Mouse (Mus musculus) inflammation-experienced regulatory T-cells, adult 6 months (primary cell): Measurements from ENCODE around the gene Prpf3. TPM values are rescaled to one million over a fixed set of nuclear protein-coding genes. Genes with fewer than 3 reads are reported as not detected.
A peak's percentile ranks its signal among the peaks of the same experiment; 100 is the strongest.
"Not testable (repeated sequence)": the region's sequence is repeated elsewhere in the genome, so short reads cannot be mapped to it uniquely, and the experiment has no call there.

ENCODE experiments used
- ATAC-seq: one replicate; pipeline ENCODE4 v1.8.0; 2017
- polyA plus RNA-seq, 3 experiments: library from polyadenylated mRNA; unstranded; fragments of 100-300 nt; shearing (Covaris generic); gene quantifications; one replicate each; pipeline ENCODE4 v1.2.1; 2017

Gene Prpf3
- polyA plus RNA-seq, 3 experiments from 2014 or later, result 46.9 to 48.5 (median 48.3) TPM

- peak; percentile 87 for ATAC-seq
Measured at GRCm38 (mm10) chr3:95881979-95882815, 26.5 kb upstream of the Prpf3 start, which contains the start of gene Ciart. Gene Ciart, minus strand, starts transcription at chr3:95882251.

DNA sequence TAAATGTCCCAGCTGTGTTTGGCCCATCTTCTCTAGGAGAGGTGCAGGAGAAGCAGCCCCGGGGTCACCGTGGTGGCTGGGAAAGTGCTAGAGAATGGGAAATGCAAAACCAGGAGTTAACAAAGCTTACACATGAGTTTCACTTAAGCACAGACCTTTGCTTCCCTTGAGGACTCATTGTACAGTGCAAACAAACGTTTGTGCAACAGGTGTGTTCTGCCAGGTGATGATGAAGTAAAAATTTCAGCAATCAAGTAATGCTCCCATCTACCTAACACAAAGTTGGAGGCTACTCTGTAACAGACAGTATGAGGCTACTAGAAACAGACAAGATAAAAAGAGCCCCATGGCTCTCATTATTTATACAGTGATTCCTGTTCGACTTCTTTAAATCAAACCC, 23.4 kb upstream of the Prpf3 start:
- no peak for ATAC-seq

- no peak for ATAC-seq
Measured at GRCm38 (mm10) chr3:95872048-95872447, 16.4 kb upstream of the Prpf3 start.

DNA sequence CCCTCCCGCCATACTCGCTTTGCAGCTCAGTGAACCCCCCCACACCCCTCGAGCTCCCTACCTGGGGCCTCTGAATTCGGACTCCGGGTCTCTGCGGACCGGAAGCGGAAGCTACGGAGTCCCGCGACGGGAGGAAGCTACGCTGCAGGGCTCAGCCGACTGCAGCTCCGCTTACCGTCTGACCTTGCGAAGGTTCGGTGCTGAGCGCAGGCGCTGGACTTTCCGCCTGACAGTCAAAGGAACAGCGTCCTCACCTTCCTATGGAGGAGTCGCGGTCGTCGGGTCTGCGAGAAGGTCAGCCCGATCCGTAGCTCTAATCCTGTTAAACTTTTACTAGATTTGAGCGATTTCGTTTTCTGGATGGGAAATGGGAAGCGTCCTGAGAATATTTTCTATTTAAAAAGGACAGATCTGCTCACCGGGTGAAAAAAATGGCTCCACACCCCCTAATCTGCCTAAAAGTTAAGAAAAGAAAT, 15.7 kb upstream of the Prpf3 start, which contains the start of gene Mrps21:
Mrps21 (minus strand) TSS at position 128 of the 476 bp plus-strand sequence.
- ATAC-seq, result peak; percentile 89

DNA sequence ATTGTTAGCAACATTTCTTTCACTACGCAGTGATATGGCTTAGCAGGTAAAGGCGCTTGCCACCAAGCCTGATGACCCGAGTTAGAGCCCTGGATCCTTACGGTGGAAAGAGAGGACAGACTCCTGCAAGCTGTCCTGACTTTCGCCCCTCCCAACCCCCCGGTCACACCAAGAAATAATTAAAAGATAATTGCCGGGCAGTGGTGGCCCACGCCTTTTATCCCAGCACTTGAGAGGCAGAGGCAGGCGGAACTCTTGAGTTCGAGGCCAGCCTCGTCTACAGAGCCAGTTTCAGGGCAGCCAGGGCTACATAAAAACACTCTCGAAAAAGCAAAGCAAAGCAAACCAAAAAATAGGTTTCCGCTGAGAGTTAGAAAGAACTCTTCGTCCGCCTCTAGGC, 15.3 kb upstream of the Prpf3 start:
- ATAC-seq, result no peak

GRCm38 (mm10) chr3:95867408-95867807, 11.7 kb upstream of the Prpf3 start:
- no peak for ATAC-seq

DNA sequence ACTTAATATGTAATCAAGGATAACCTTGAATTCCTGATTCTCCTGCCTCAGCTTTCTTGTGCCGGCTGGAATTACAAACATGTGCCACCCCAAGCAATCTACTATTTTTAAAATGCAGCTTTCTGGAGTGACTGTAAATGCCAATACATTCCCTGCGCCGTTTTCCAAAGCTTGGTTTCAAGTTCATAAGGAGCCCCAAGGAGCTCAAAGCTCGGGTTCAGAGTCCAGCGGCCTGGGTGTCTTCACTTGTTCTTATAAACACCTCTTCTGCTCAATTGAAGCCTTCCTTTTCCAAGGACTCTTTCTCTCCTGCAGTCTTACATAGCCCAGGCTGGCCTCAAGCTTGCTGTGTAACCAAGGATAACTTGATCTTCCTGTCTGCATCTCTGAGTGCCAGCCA, 10.4 kb upstream of the Prpf3 start:
- no peak for ATAC-seq

GRCm38 (mm10) chr3:95865571-95865970, 9.9 kb upstream of the Prpf3 start:
- ATAC-seq, result no peak

- ATAC-seq, result no peak
Measured at GRCm38 (mm10) chr3:95865050-95865449, 9.4 kb upstream of the Prpf3 start.

DNA sequence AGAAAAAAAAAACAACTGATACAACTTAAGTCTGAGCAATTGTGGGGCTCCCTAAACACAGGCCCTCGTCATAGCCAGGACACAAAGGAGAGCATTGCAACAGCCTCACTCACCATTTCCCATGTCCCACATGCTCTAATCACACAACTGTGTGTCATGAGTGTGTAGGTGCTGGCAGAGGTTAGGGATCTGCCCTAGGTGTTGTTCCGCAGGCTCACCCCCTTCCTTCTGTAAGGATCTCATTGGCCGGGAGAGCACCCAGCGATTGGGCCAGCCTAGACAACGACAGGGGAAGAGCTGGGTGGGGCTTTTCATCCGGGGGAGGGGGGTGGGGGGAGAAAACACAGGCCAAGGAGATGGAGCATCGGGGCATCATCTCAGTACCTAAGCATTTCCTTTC, 7.9 kb upstream of the Prpf3 start:
- ATAC-seq, result no peak

DNA sequence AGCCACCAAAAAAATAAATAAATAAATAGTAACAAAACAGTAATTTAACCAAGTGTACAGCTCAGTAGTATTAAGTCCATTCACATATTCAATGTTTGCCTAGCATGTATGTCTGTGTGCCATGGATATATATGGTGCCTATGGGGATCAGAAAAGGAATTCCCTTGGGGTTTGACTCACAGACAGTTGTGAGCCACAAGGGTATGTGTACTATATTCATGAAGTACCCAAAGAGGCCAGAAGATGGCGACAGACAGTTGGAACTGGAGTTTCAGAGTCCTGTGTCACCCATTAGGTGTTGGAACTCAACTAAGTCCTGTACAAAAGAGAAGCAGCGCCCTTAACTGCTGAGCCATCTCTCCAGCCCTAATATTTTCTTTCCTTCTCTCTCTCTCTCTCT, 6.1 kb upstream of the Prpf3 start:
- peak; percentile 92 for ATAC-seq

DNA sequence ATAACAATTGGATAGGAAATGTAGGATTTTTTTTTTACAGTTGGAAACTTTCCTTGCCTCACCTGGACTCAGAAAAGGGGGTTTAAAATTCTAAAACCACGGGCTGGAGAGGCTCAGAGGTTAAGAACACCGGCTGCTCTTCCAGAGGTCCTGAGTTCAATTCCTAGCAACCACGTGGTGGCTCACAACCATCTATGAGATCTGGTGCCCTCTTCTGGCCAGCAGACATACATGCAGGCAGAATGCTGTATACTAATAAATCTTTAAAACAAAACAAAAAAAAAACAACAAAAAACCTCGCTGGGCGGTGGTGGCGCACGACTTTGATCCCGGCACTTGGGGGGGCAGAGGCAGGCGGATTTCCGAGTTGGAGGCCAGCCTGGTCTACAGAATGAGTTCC, 5.5 kb upstream of the Prpf3 start:
- ATAC-seq, result no peak

DNA sequence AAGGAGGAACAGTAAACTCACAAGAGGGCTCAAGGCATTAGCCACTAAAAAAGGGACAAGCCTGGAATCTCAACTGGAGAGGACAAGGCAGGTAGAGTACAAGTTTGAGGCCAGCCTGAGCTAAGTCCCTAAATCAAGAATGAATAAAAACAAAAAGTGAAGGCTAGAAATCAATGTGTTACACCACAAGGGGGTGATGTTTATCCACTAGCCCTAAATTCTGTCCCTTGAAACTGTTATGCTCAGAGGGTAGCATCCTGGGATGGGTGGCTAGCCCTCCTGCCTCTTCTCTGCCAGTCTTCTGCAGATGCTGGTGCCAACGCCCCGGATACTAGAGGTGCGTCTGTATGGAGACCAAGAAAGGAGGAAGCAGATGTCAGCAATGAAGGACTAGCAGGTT, 4.6 kb upstream of the Prpf3 start:
- no peak for ATAC-seq

DNA sequence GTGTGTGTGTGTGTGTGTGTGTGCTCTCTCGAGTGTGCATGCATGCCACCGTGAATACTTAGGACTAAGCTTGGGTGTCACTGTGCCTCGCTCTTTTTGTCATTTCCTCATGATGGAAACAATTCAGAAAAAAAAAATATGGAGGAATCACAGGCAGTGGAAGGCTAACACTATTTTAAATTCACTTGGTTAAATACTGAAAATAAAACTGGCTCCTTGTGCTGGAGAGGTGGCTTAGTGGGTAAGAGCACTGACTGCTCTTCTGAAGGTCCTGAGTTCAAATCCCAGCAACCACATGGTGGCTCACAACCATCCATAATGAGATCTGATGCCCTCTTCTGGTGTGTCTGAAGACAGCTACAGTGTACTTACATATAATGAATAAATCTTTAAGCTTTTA, 2.6 kb upstream of the Prpf3 start:
- ATAC-seq, result not testable (repeated sequence)

DNA sequence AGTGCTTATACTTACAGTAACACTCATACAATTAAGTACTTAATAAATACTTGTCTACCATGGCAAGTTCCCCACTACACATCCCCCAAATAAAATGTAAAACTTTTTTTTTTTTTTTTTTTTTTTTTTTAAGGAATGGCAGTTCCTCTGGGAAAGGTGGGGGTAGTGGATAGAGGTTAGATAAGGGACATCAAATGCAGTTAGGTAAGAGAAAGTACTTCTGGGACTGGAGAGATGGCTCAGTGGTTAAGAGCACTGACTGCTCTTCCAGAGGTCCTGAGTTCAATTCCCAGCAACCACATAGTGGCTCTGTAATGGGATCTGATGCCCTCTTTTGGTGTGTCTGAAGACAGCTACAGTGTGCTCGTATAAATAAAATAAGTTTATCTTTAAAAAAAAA, 1.4 kb upstream of the Prpf3 start:
- not testable (repeated sequence) for ATAC-seq

- peak; percentile 16 for ATAC-seq
Measured at GRCm38 (mm10) chr3:95856115-95856514, 430 bp upstream of the Prpf3 start.

GRCm38 (mm10) chr3:95851317-95851716, 4.4 kb downstream of the Prpf3 start:
- ATAC-seq, result no peak

DNA sequence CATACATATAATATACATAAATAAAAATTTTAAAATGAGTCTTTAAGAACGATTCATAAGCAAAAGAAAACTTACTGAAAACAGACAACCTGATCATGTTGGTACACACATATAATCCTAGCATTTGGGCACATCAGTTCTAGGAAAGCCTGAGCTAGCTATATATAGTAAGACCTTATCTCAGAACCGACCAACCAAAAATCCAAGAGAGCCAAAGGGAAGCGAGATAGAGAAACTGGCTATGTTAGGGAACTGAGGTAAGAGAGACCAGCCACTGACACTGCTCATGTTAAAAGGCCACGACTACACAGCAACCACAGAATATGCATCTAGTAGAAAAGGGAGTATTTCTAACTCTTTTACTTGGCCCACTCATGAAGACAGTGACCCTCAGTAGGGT, 5.1 kb downstream of the Prpf3 start:
- no peak for ATAC-seq

GRCm38 (mm10) chr3:95842503-95843214, 13.0 kb downstream of the Prpf3 start:
- ATAC-seq, result no peak

GRCm38 (mm10) chr3:95839250-95839649, 16.4 kb downstream of the Prpf3 start:
- no peak for ATAC-seq

- no peak for ATAC-seq
Measured at GRCm38 (mm10) chr3:95829053-95829452, 26.6 kb downstream of the Prpf3 start.

DNA sequence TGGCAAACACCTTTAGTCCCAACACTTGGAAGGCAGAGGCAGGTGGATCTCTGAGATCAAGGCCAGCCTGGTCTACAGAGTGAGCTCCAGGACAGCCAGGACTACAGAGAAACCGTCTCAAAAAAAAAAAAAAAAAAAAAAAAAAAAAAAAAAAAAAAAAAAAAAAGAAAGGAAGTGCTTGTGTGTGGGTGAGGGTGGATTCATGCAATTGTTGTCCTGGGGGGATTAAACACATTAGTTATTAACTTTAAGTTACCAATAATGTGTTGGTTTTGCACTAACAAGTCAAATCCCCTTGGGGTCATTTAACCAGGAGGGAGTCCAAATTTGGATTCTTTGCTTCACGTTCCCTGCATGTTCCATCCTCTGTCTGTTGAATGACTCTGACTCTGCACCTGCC, 29.4 kb downstream of the Prpf3 start:
- no peak for ATAC-seq
